Mouse (Mus musculus) spleen, adult 2 months (tissue): ENCODE measurements at regions not wholly inside any gene's neighbourhood (a gene's known extent, or its start where the extent isn't known, plus 50 kb on each side); places are given as distances from the start of the nearest gene placed in this dataset.

Experiments used
- CTCF ChIP-seq: fragments of 200-500 bp; IDR thresholded peaks from 2 replicates; pipeline ENCODE4 v1.5.1; 2011; ENCODE audit warnings: mild to moderate bottlenecking, inconsistent platforms; ENCODE audit not compliant: insufficient read depth, insufficient read length, insufficient replicate concordance; ENCODE audit errors: extremely low read depth
- POLR2A ChIP-seq: fragments of 200-500 bp; IDR thresholded peaks from 2 replicates; pipeline ENCODE4 v1.6.1; 2011; ENCODE audit warnings: low read depth, low read length, inconsistent platforms

DNA sequence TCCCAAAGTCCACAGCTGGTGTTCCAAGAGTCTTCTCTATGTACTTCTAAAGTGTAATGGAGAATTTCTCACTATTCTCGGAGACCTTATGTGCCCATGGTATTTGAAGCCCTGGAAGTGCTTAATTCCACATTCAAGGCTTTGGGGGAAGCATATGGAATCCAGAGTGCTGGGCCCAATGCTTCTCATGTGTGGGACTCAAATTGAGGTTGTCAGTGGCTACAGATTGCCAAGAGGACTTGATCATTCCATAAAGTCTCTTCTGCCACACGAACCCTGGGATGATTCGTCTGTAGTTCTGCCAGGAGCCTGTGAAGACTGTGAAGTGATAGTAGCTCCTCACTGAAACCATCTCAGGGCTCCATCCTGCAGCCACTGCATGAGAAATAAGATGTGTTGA lies 275.3 kb downstream of the Bckdhb start:
- TF ChIP-seq CTCF (no peak), POLR2A (no peak)
